25 mouse cellular contexts compared by ENCODE assay signal in genomic region chr13:31254744-31255143, GRCm38 (mm10).
"Had no signal": no experiment of that assay in that cellular context is flagged by ENCODE, and none has a peak within 500 bp of the region (broad histone marks: within the 10 kb centered on the region; RNA-seq: fewer than 3 reads in every experiment).

No protein-coding gene starts in this region.

- H3K4me1 ChIP-seq: embryonic facial prominence, embryonic 10.5 days; embryonic facial prominence, embryonic 12.5 days; forebrain, embryonic 10.5 days; forebrain, embryonic 12.5 days; forebrain, embryonic 13.5 days; forebrain, embryonic 15.5 days had no signal

- H3K27me3 ChIP-seq: embryonic facial prominence, embryonic 12.5 days; embryonic facial prominence, embryonic 13.5 days; embryonic facial prominence, embryonic 15.5 days; forebrain, embryonic 12.5 days; forebrain, embryonic 13.5 days; forebrain, embryonic 15.5 days had no signal

- H3K4me2 ChIP-seq: embryonic facial prominence, embryonic 12.5 days; embryonic facial prominence, embryonic 13.5 days; embryonic facial prominence, embryonic 15.5 days; forebrain, embryonic 12.5 days; forebrain, embryonic 13.5 days; forebrain, embryonic 15.5 days had no signal

- ATAC-seq: forebrain, embryonic 13.5 days; forebrain, embryonic 14.5 days; forebrain, embryonic 15.5 days; forebrain, embryonic 16.5 days; forebrain, postnatal 0 days had no signal

- DNase-seq: cerebellum, adult 9-10 months; cerebellum, adult 9-11 months; cerebellum, postnatal 14 days; cerebellum, postnatal 25 days; cerebellum, postnatal 36 days; embryo, embryonic 11 days; forebrain, postnatal 0 days; gastrocnemius, adult 2 months; gastrocnemius, postnatal 10 days; gastrocnemius, postnatal 14 days; gastrocnemius, postnatal 25 days; gastrocnemius, postnatal 36 days; heart, adult 18-20 months; heart, adult 2 months had no signal

- H3K36me3 ChIP-seq: embryonic facial prominence, embryonic 10.5 days; embryonic facial prominence, embryonic 12.5 days; embryonic facial prominence, embryonic 13.5 days; embryonic facial prominence, embryonic 15.5 days; forebrain, embryonic 10.5 days; forebrain, embryonic 12.5 days; forebrain, embryonic 15.5 days had no signal

- H3K27ac ChIP-seq: embryonic facial prominence, embryonic 10.5 days; embryonic facial prominence, embryonic 12.5 days; embryonic facial prominence, embryonic 13.5 days; embryonic facial prominence, embryonic 15.5 days; forebrain, embryonic 10.5 days; forebrain, embryonic 12.5 days; forebrain, embryonic 13.5 days; forebrain, embryonic 15.5 days; gastrocnemius, adult 2 months; heart, adult 2 months had no signal

- H3K4me3 ChIP-seq: embryonic facial prominence, embryonic 10.5 days; embryonic facial prominence, embryonic 12.5 days; embryonic facial prominence, embryonic 13.5 days; embryonic facial prominence, embryonic 15.5 days; erythroblast, embryonic 14.5 days; forebrain, embryonic 10.5 days; forebrain, embryonic 12.5 days; forebrain, embryonic 13.5 days; forebrain, embryonic 15.5 days; gastrocnemius, adult 2 months; heart, adult 2 months had no signal

- H3K9me3 ChIP-seq: embryonic facial prominence, embryonic 10.5 days; embryonic facial prominence, embryonic 12.5 days; embryonic facial prominence, embryonic 13.5 days; embryonic facial prominence, embryonic 15.5 days; forebrain, embryonic 10.5 days; forebrain, embryonic 12.5 days; forebrain, embryonic 13.5 days; forebrain, embryonic 15.5 days had no signal

- H3K9ac ChIP-seq: embryonic facial prominence, embryonic 12.5 days; embryonic facial prominence, embryonic 13.5 days; embryonic facial prominence, embryonic 15.5 days; forebrain, embryonic 12.5 days; forebrain, embryonic 13.5 days; forebrain, embryonic 15.5 days; forebrain, postnatal 0 days had no signal
